Mouse (Mus musculus) hindbrain, embryonic 12.5 days (tissue): ENCODE results near the gene Cfap299. TPM values are rescaled to one million over a fixed set of nuclear protein-coding genes. Genes with fewer than 3 reads are reported as not detected.

Experiments used
- ATAC-seq: fragments of 200-750 bp; cut with Nextera tagmentation; 2 replicates; pipeline ENCODE4 v1.8.0; 2017; ENCODE audit warnings: moderate TSS enrichment; ENCODE audit not compliant: low FRiP score
- H3K27ac ChIP-seq: fragments of 300-500 bp; sonication (generic); 2 replicates; pipeline ENCODE4 v1.5.1; 2016; ENCODE audit warnings: mild to moderate bottlenecking
- H3K27me3 ChIP-seq: fragments of 300-500 bp; sonication (generic); 2 replicates; pipeline ENCODE4 v1.6.1; 2016; ENCODE audit warnings: mild to moderate bottlenecking
- H3K36me3 ChIP-seq: fragments of 300-500 bp; sonication (generic); 2 replicates; pipeline ENCODE4 v1.6.1; 2016; ENCODE audit warnings: mild to moderate bottlenecking
- H3K4me1 ChIP-seq: fragments of 300-500 bp; sonication (generic); 2 replicates; pipeline ENCODE4 v1.6.1; 2016
- H3K4me2 ChIP-seq: fragments of 300-500 bp; sonication (generic); replicated peaks from 2 replicates; pipeline ENCODE4 v1.6.1; 2016; ENCODE audit warnings: mild to moderate bottlenecking
- H3K4me3 ChIP-seq: fragments of 300-500 bp; sonication (generic); 2 replicates; pipeline ENCODE4 v1.5.1; 2016; ENCODE audit warnings: mild to moderate bottlenecking
- H3K9ac ChIP-seq: fragments of 300-500 bp; sonication (generic); 2 replicates; pipeline ENCODE4 v1.6.1; 2016; ENCODE audit warnings: mild to moderate bottlenecking, moderate library complexity
- H3K9me3 ChIP-seq: fragments of 300-500 bp; sonication (generic); replicated peaks from 2 replicates; pipeline ENCODE4 v1.6.1; 2016; ENCODE audit warnings: mild to moderate bottlenecking
- WGBS: fragments of 180-500 bp; shearing (Covaris S2); methylation state at CpG from one replicate; pipeline ENCODE4 v1.1.7; 2016; 5-methylcytosine and 5-hydroxymethylcytosine counted together
- polyA plus RNA-seq: library from polyadenylated mRNA; unstranded; fragments of >200 nt; fragmentation: Nextera tagmentation; extraction: Ambion mirVana; gene quantifications from 2 replicates; pipeline ENCODE4 v1.2.1, GENCODE M21; 2016

The Cfap299 gene
- polyA plus RNA-seq, 1 experiment from 2014 or later: 1.7 TPM

DNA sequence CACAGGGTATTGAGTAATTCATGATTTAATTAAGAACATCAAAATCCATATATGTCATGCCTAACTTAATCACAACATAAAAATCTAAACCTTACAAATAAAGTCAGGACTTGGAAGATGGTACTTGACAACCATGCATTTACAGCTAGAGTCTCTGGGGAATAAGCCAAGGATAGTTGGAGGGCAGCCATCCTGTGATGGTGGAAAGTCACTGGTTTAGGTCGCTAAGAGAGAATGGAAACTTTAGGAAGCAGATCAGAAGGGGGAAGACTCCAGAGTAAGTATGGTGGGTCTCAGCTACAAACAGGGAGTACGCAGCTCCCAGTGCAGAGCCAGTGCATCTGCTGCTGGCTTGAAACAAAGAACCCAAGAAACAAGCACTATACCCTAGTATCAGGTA lies 386.3 kb downstream of the Cfap299 start:
- H3K4me1 ChIP-seq: no peaks in the 10 kb centered on the region
- H3K27me3 ChIP-seq: no peaks in the 10 kb centered on the region; the same call in 1 of the 2 replicates
- no peak overlapping the region for H3K27ac ChIP-seq
- no peak overlapping the region for H3K4me3 ChIP-seq
- H3K36me3 ChIP-seq: no peaks in the 10 kb centered on the region
- H3K9me3 ChIP-seq: no peaks in the 10 kb centered on the region
- WGBS: 84% methylated on average over 2 of the region's 2 CpGs
- no peak overlapping the region for H3K4me2 ChIP-seq
- no peak for ATAC-seq
- no peak overlapping the region for H3K9ac ChIP-seq

DNA sequence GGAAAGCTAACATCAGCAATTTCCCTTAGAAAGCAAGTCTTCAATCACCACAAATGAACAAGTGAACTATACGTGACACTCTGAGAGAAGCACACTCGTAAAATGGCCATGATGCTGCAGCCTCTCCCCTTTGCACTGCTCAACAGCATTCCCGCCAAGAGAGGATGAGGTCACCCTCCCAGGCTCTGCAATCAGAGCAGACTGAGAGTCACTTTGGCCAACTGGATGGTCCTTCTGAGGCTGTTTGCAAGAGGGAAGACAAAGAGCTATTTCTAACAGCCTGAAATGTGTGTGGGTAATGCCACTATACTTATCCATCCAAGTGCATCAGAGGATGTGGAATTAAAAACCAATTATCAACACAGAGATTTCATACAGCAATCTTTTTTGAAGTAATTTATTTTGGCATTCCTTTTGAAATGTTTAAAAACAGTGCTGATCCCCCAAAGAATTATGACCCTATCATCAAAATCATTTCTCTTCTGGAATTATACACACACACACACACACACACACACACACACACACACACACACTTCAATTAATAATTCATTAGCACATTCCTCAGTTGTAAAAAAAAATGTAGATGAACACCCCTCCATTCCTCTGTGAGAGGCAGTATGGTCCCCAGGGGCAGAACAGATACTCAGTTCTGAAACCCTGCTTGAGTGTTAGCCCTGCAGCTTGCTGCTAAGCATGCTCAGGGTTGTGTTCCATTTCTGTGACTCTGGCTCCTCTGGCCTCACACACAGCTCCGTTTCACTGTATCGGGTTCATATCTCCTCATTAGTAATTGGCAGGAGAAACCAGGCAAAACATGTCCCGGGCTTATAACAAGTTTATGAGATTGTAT lies 403.3 kb downstream of the Cfap299 start:
- 0 out of 2 replicates have a peak, but pooled peaks cover 2% of the 10 kb centered on the region for H3K4me1 ChIP-seq
- ATAC-seq: no peak
- H3K27me3 ChIP-seq: no peaks in the 10 kb centered on the region
- no peak overlapping the region for H3K27ac ChIP-seq
- no peak overlapping the region for H3K9ac ChIP-seq
- no peak overlapping the region for H3K4me2 ChIP-seq
- H3K9me3 ChIP-seq: no peaks in the 10 kb centered on the region
- no peak overlapping the region for H3K4me3 ChIP-seq
- H3K36me3 ChIP-seq: no peaks in the 10 kb centered on the region
- WGBS: 69% methylated on average over 6 of the region's 6 CpGs

DNA sequence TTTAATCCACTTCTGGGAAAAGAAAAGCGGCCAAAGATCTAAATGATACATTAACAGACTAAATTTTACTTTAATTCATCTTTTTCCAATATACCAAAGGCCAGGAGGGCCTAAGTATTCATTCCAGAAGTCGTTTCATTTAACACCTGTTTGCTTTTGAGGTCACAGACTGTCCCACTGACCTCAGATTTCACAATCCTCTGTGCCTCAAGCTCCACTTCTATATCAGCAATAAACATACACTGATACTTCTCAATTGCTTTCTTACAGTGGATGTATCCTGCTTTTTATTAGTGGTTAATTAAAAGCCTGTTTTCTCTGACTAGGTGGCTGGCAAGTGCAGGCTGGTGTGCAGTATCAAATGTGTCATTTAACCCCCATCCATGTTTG lies 403.9 kb downstream of the Cfap299 start:
- Histone ChIP-seq H3K4me1 (0 out of 2 replicates have a peak, but pooled peaks cover 2% of the 10 kb centered on the region), H3K4me2 (no peak overlapping the region), H3K36me3 (no peaks in the 10 kb centered on the region), H3K9ac (no peak overlapping the region), H3K4me3 (no peak overlapping the region), H3K9me3 (no peaks in the 10 kb centered on the region), H3K27ac (no peak overlapping the region), H3K27me3 (no peaks in the 10 kb centered on the region)
- WGBS: 74% methylated on average over 2 of the region's 2 CpGs
- ATAC-seq: no peak

DNA sequence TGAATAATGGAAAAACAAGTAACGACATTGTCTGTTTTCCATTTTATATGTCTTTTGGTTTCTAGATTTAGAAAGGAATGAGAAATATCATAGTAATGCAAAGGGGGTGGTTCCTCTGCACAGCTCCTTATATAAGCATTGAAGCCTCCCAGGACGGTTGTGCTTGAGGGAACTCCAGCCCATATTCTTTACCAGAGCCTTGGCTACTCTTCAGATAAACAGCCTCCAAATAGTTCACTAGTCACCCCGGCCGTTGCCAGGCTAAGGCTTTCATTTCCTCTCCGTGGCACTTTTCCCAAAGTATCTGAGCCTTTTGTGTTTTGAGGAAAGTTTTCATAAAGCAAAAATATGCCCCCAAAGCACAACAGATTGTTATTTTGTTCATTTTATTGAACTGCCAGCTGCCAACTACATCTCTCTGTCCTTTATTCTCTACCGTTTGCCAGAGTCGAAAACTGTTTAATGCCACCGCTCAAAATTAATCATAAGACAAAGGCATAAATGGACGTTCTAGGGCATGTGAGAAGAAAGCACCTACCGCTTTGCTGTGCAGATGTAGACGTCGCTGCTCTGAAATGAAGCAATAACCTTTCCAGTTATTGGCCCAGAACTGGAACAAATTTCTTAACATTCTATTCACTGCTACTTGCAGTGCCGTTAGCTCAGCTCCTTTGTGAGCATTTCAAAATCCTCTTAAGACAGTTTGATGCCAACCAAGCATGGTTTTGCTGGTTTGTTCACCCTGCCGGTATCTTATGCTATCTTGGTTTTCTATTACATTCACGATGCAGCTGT lies 433.0 kb downstream of the Cfap299 start:
- no peak for ATAC-seq

DNA sequence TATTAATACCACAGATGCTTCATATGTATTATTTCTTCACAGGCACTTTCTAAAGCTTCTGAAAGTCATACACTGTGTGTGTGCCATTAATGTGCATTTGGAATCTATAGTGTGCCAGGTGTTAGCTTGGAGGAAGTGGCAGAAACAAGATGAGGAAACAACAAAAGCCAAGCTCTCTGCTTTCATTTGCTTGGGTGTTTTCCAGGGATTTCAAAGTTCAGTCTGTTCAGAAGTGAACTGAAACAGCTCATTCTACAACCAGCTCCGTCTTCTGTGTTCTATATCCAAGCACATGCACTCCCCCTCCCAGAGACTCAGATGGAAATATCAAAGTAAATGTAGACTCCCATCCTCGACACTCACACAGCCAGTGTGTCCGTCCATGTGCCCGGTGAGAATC lies 449.5 kb downstream of the Cfap299 start:
- ATAC-seq: no peak

More for the DNA sequence above, 433.0 kb downstream of the Cfap299 start:
- 83% methylated on average over 15 of the region's 15 CpGs for WGBS
- H3K27ac ChIP-seq: no peak overlapping the region
- H3K4me3 ChIP-seq: no peak overlapping the region
- H3K36me3 ChIP-seq: no peaks in the 10 kb centered on the region
- no peaks in the 10 kb centered on the region for H3K27me3 ChIP-seq
- no peaks in the 10 kb centered on the region for H3K9me3 ChIP-seq
- H3K9ac ChIP-seq: no peak overlapping the region
- no peak overlapping the region for H3K4me2 ChIP-seq
- no peaks in the 10 kb centered on the region for H3K4me1 ChIP-seq

DNA sequence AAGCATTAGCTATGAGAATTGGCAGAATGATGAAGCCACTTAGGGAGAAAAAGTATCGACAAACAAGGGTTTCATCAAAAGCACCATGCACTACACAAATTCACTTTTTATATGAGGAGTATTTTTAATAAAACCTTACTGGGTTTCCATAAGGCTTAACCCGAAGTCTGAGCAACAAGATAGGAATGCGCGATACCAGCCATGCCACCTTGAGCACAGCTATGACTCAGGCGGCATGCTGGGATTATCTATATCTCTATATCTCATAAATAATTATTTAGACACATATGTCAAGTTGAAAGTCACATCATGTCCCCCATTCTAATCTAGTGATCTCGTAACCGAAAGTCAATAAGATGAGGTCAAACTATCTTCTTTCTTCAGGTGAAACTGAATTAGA lies 453.0 kb downstream of the Cfap299 start:
- no peaks in the 10 kb centered on the region for H3K27me3 ChIP-seq
- 98% methylated on average over 7 of the region's 7 CpGs for WGBS
- no peaks in the 10 kb centered on the region for H3K9me3 ChIP-seq
- H3K27ac ChIP-seq: no peak overlapping the region
- H3K36me3 ChIP-seq: no peaks in the 10 kb centered on the region
- no peak overlapping the region for H3K4me3 ChIP-seq
- no peak for ATAC-seq
- no peak overlapping the region for H3K9ac ChIP-seq
- H3K4me1 ChIP-seq: no peaks in the 10 kb centered on the region
- H3K4me2 ChIP-seq: no peak overlapping the region

More for the DNA sequence above, 449.5 kb downstream of the Cfap299 start:
- Histone ChIP-seq H3K27me3 (no peaks in the 10 kb centered on the region), H3K27ac (no peak overlapping the region), H3K4me1 (no peaks in the 10 kb centered on the region), H3K9ac (no peak overlapping the region), H3K4me2 (no peak overlapping the region), H3K9me3 (no peaks in the 10 kb centered on the region), H3K4me3 (no peak overlapping the region), H3K36me3 (no peaks in the 10 kb centered on the region)
- 85% methylated on average over 4 of the region's 4 CpGs for WGBS

DNA sequence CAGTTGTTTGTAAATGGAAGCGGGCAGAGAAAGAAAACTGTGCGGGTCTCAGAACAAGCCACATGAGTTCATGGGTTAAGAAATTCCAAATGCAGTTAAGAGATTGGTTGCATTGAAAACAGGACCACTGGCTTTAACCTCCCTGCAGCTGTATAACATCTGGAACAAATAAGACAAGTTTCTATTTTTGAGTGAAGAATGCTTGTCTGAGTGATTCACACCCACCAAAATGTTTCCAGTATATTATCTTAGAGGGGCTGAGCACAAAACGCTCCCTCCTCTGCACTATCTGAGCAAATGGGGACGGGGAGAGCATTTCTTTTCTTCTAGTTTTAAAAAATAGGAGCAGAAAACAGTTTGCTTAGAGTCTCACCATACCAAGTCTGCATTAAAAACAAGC lies 458.6 kb downstream of the Cfap299 start:
- Histone ChIP-seq H3K9me3 (no peaks in the 10 kb centered on the region), H3K4me2 (no peak overlapping the region), H3K36me3 (no peaks in the 10 kb centered on the region), H3K4me3 (no peak overlapping the region), H3K4me1 (no peaks in the 10 kb centered on the region), H3K27me3 (no peaks in the 10 kb centered on the region), H3K9ac (no peak overlapping the region), H3K27ac (no peak overlapping the region)
- ATAC-seq: no peak
- 77% methylated on average over 4 of the region's 4 CpGs for WGBS

DNA sequence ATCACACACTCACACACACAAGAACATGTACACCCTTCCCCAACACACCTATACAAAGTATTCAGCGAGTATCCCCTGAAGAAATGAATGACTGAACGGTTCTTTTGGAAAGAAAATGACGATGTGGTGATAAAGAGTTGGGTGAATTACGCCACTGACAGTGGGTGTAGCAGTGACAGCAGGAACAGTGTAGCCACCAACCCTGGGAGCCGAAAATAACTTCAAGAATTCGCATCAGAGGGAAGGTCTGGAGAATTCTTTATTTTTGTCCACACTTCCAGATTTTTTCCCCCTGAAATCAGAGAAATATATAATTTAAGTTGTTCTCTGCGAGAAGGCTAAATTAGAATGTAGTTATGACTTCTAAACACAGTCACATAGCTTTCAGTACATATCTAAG lies 459.5 kb downstream of the Cfap299 start:
- no peak for ATAC-seq

DNA sequence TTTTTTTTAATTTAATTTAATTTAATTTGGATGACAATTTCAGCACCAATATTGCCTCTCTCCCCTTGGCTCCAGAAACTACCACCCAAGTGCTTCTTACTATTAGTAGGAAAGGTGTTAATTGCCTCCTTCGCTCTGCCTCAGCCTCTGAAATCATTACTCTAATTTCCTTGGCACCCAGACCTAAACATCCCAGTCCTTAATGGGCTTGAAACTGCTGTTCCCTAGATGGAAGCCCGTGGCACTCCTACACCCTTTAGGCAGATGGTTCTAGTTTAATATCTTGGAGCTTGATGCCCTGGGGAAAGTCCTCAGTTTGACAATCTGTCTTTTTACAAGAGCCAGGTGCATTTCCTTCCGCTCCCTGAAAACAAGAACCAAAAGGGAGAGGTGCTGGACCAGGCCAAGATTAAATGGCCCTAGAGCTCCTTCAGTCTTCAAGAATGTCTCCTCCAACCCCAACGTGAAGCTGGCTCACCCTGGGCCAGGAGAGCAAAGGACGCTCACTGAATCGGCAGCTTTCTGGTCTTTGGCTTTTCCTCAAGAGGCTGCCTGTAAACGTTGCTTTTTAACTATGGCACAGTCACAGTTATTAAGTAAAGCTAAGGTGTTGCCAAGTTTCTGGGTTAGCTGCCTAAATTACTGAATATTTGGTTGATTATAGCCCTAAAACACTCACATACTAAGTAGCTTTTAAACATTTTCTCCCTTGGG lies 461.9 kb downstream of the Cfap299 start:
- no peak overlapping the region for H3K9ac ChIP-seq
- H3K27ac ChIP-seq: no peak overlapping the region
- WGBS: 78% methylated on average over 7 of the region's 7 CpGs
- H3K4me2 ChIP-seq: no peak overlapping the region
- no peaks in the 10 kb centered on the region for H3K27me3 ChIP-seq
- no peak overlapping the region for H3K4me3 ChIP-seq
- no peak for ATAC-seq
- no peaks in the 10 kb centered on the region for H3K9me3 ChIP-seq
- H3K36me3 ChIP-seq: no peaks in the 10 kb centered on the region
- H3K4me1 ChIP-seq: no peaks in the 10 kb centered on the region

More for the DNA sequence above, 459.5 kb downstream of the Cfap299 start:
- H3K27me3 ChIP-seq: no peaks in the 10 kb centered on the region
- H3K4me2 ChIP-seq: no peak overlapping the region
- H3K4me1 ChIP-seq: no peaks in the 10 kb centered on the region
- no peak overlapping the region for H3K9ac ChIP-seq
- no peaks in the 10 kb centered on the region for H3K9me3 ChIP-seq
- no peaks in the 10 kb centered on the region for H3K36me3 ChIP-seq
- no peak overlapping the region for H3K27ac ChIP-seq
- no peak overlapping the region for H3K4me3 ChIP-seq
- WGBS: 90% methylated on average over 7 of the region's 7 CpGs

DNA sequence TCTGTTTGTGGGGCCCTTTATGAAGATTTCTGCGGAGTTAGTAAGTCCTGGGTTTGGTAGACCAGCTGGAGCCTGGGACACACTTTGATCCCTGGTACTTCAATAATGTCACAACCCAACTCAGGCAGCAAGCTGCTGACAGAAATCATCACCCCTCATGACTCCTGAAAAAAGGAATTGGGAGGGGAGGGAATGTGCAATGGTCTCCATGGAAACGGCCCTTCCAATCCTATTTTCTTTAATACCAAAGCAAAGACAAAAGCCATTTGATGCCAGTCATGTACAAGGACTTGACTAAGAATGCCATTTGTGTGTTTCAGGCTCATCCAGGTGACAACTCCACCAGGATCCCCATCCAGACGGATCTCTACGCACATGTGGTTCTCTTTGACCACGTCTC lies 472.4 kb downstream of the Cfap299 start:
- Histone ChIP-seq H3K4me3 (no peak overlapping the region), H3K36me3 (no peaks in the 10 kb centered on the region), H3K4me2 (no peak overlapping the region), H3K4me1 (0 out of 2 replicates have a peak, but pooled peaks cover 6% of the 10 kb centered on the region), H3K9ac (no peak overlapping the region), H3K27me3 (no peaks in the 10 kb centered on the region), H3K27ac (no peak overlapping the region), H3K9me3 (no peaks in the 10 kb centered on the region)
- no peak for ATAC-seq
- 34% methylated on average over 5 of the region's 5 CpGs for WGBS

DNA sequence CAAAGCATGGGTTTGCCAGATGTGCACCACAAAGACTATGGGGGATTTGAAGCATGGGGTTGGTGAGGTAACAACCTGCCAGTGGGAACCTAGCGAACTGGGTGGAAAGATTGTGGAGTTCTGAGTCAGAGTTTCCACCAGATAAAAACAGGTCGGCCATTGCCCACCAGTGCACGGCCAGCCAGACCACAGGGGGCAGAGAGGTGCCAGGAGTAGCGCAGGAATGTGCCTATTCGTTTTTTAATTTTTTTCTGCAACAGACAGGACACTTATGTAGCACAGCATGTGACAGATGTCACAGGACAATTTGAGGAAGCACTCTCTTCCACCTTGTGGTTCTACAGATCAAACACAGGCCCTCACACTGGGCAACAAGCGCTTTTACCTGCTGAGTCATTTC lies 475.7 kb downstream of the Cfap299 start:
- Histone ChIP-seq H3K36me3 (no peaks in the 10 kb centered on the region), H3K4me2 (no peak overlapping the region), H3K9me3 (no peaks in the 10 kb centered on the region), H3K9ac (no peak overlapping the region), H3K27me3 (no peaks in the 10 kb centered on the region), H3K27ac (no peak overlapping the region), H3K4me1 (0 out of 2 replicates have a peak, but pooled peaks cover 6% of the 10 kb centered on the region), H3K4me3 (no peak overlapping the region)
- no peak for ATAC-seq
- whole genome bisulfite sequencing: 79% methylated on average over 6 of the region's 6 CpGs

DNA sequence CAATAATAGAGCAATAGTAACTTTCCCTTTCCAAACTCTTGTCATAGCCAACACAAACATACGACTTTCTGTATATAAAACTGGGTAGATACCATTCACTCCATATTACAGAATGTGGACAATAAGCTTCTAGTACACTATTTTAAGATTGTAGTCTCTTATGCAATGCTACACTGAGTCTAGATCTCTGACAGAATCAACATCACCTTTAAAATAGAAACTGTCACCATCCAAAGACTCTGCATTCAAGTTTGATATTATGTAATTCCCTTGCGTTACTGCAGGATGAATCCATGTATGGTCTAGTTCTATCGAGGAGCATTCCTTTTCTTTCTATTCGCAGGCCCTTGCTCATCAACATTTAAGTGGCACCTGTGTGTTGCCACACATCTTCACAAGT lies 477.4 kb downstream of the Cfap299 start:
- H3K27me3 ChIP-seq: no peaks in the 10 kb centered on the region
- H3K9ac ChIP-seq: no peak overlapping the region
- H3K27ac ChIP-seq: no peak overlapping the region
- ATAC-seq: no peak
- WGBS: 95% methylated on average over 4 of the region's 4 CpGs
- H3K4me1 ChIP-seq: 0 out of 2 replicates have a peak, but pooled peaks cover 2% of the 10 kb centered on the region
- H3K9me3 ChIP-seq: no peaks in the 10 kb centered on the region
- H3K4me2 ChIP-seq: no peak overlapping the region
- H3K36me3 ChIP-seq: no peaks in the 10 kb centered on the region
- no peak overlapping the region for H3K4me3 ChIP-seq
